Mouse (Mus musculus) MEL (cell line): ENCODE data around the gene Slc22a5.

ENCODE experiments used
- CTCF ChIP-seq, 3 experiments: IDR thresholded peaks in 2 of 3; conservative IDR thresholded peaks in 1 of 3; 2 replicates each; pipeline ENCODE4 v1.5.1; 2011 to 2012; ENCODE audit warnings: low read length in 3 of 3, low read depth in 2 of 3, mild to moderate bottlenecking in 2 of 3, improper control_type of control experiment in 1 of 3, inconsistent platforms in 1 of 3, mixed read lengths in 1 of 3, moderate library complexity in 1 of 3; ENCODE audit not compliant: control insufficient read depth in 1 of 3, insufficient read depth in 1 of 3, poor library complexity in 1 of 3, severe bottlenecking in 1 of 3
- E2F4 ChIP-seq: IDR thresholded peaks from 2 replicates; pipeline ENCODE4 v1.6.1; 2011; ENCODE audit warnings: low read depth, low read length, improper control_type of control experiment, borderline replicate concordance
- EP300 ChIP-seq, 2 experiments: IDR thresholded peaks; 2 replicates each; pipeline ENCODE4 v1.6.1; 2011; ENCODE audit warnings: improper control_type of control experiment in 2 of 2, low read length in 2 of 2, low read depth in 1 of 2, mild to moderate bottlenecking in 1 of 2
- GATA1 ChIP-seq: IDR thresholded peaks from 2 replicates; pipeline ENCODE4 v1.6.1; 2011; ENCODE audit warnings: low read depth, low read length, improper control_type of control experiment
- TAL1 ChIP-seq: IDR thresholded peaks from 2 replicates; pipeline ENCODE4 v1.6.1; 2012; ENCODE audit warnings: mild to moderate bottlenecking, inconsistent platforms, low read length, moderate library complexity, mixed read lengths
- ZNF384 ChIP-seq: IDR thresholded peaks from 2 replicates; pipeline ENCODE4 v1.6.1; 2012; ENCODE audit warnings: low read depth, mild to moderate bottlenecking, inconsistent platforms, low read length, improper control_type of control experiment

DNA sequence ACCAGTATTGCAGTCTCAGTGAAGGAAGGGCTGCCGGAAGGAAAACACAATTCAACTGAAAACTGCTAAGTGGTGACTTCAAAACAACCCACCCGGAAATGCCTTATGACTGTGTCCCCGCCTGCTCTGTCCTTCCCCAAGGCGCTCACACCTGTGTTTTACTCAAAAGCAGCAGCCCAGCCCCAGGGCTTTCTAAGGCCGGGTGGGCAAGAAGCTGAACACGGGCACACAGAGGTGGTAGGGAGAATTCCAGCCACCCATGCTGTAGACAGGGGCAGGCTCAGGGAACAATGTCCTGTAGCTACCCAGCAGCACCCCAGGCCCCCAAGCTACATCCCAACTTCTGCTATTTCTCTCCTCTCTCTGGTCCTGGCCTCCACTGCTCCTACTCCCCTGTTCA is 45.8 kb downstream of the Slc22a5 start:
- no peak for TF ChIP-seq EP300 (IDR thresholded peaks at IDR 0.05; ENCODE audit: low read depth in 1 of 2, low read length in 2 of 2)
- no peak for TF ChIP-seq TAL1
- TF ChIP-seq ZNF384 = no peak
- TF ChIP-seq CTCF (IDR thresholded peaks at IDR 0.05 in 2 of 3, conservative IDR thresholded peaks at IDR 0.05 in 1 of 3; ENCODE audit: control insufficient read depth in 1 of 3, insufficient read depth in 1 of 3, low read depth in 2 of 3, low read length in 3 of 3, poor library complexity in 1 of 3, severe bottlenecking in 1 of 3) = no peak
- TF ChIP-seq E2F4 = no peak
- TF ChIP-seq GATA1 = no peak
